Mouse (Mus musculus) cerebellum, adult 2 months (tissue): ENCODE data around the gene Afdn. TPM values are rescaled to one million over a fixed set of nuclear protein-coding genes. Genes with fewer than 3 reads are reported as not detected.

ENCODE experiments used
- polyA plus RNA-seq: library from polyadenylated mRNA; depleted of rRNA; stranded (reverse); fragments of >200 nt; gene quantifications from 2 replicates; pipeline ENCODE4 v1.2.3, GENCODE M21; 2012; rRNA removed

Gene Afdn
- polyA plus RNA-seq, 1 experiment: 85.5 TPM

Other genes with a start within 250 kb of the Afdn start
- gene Tcte2, start 1.3 kb downstream of the Afdn start, polyA plus RNA-seq: 12.1 and 13.8 TPM in 2 replicates
- gene Gm7168, start 187.8 kb downstream of the Afdn start, polyA plus RNA-seq: not detected in 2 replicates
- gene Gm7356, start 243.2 kb downstream of the Afdn start, polyA plus RNA-seq: not detected in 2 replicates